Mouse (Mus musculus) CH12.LX (cell line): ENCODE results near the gene Prkcq.

ENCODE experiments used
- CHD1 ChIP-seq: IDR thresholded peaks from 2 replicates; pipeline ENCODE4 v1.6.1; 2012; ENCODE audit warnings: low read depth, low read length, improper control_type of control experiment, inconsistent platforms
- E2F4 ChIP-seq: IDR thresholded peaks from 2 replicates; pipeline ENCODE4 v1.6.1; 2011; ENCODE audit warnings: low read depth, low read length, improper control_type of control experiment; ENCODE audit not compliant: insufficient replicate concordance
- JUN ChIP-seq: IDR thresholded peaks from 2 replicates; pipeline ENCODE4 v1.6.1; 2011; ENCODE audit warnings: low read depth, mild to moderate bottlenecking, low read length, improper control_type of control experiment, moderate library complexity; ENCODE audit not compliant: insufficient read depth
- ZNF384 ChIP-seq: IDR thresholded peaks from 2 replicates; pipeline ENCODE4 v1.6.1; 2012; ENCODE audit warnings: low read depth, low read length, improper control_type of control experiment, inconsistent platforms

GRCm38 (mm10) chr2:11239523-11239922 is 67.6 kb downstream of the Prkcq start:
- TF ChIP-seq CHD1: no peak
- no peak for TF ChIP-seq ZNF384
- TF ChIP-seq JUN: no peak
- no peak for TF ChIP-seq E2F4
